Mouse (Mus musculus): ENCODE data around the gene Sh3bp4. TPM values are rescaled to one million over a fixed set of nuclear protein-coding genes. Genes with fewer than 3 reads are reported as not detected.

Sh3bp4 gene
- total RNA-seq (2023), result 1 to 10 TPM; 5.6 to 5.8 TPM

DNA sequence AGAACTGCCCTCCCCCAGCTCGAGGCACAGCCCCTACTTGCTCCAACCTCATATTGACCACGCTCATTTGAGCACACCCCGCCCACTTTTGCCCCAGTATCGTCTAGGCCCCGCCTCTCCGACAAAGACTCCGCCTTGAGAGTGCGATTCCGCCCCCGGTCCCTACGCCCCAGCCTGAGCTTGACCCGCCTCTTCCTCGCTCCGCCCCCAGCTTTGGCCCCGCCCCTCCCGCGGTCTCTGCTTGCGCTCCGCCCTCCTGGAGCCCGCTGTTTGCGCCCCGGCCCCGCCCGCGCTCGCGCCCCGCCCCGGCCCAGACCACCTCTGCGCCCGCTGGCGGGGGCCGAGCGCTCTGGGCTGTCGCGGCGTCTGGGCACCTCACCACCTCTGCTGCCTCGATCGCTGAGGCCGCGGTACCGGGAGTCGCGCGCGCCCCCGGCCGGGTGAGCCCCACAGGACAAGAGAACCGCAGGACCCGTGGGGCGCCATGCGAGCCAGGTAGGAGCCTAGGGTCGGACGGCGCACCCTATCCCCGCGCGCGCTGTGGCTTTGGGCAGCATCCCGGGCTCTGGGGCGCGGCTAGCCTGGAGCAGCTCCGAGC is at the start of gene Sh3bp4:
TSS of gene Sh3bp4 (plus strand) at position 313 of the 598 bp plus-strand sequence.

